Mouse (Mus musculus): ENCODE data around the gene Abcc4.

Gene Abcc4

DNA sequence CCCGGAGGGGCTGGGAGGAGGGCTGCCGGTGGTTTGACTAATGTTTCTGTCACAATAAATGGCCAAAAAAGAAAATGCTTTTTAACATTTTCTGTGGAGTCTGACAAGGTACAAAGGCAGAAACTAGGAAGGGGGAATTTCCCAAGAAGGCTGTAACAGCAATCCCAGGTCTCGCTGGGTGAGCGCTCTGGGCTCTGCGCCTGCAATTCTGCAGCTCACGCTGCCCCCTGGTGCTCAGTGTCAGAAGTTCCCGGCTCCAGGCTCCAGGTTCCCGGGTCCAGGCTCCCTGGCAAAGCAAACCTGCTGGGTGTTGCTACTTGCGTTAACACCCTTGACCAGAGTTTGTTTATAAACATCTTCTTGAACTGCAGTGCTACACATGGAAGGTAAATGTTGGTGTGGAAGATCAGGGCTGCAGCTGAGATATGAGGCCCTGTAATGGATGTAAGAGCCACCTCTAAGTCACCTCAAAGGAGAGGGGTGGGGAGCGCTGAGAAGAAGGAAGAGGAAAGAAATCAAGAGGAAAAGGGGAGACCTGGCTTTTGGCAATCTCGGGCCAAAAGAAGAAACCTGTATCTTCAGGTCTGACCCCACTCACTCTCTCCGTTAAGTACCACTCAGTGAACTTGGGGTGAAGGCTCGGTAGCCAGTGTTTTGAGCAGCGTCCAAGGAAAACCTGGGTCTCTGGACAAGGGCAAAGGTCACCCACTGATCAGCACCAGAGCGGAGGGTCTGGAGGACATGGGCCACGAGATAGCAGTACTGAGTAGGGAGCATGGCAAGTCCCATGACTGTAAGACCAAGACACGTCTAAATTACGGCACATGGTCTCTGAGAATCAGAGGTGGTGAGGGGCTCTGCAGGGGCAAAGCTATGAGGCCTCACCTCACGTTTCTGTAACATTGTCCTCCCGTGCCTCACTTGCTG is 114.3 kb downstream of the Abcc4 start:
- TF ChIP-seq POU5F1 (IDR thresholded peaks at IDR 0.05; ENCODE audit: borderline replicate concordance, low read length) (no peak), CTCF (conservative IDR thresholded peaks at IDR 0.05; ENCODE audit: low read length) (peak; percentile 64)
- Histone ChIP-seq H3K4me3 (replicated peaks; ENCODE audit: low read length) (no peak overlapping the region), H3K4me1 (replicated peaks; ENCODE audit: low read depth, low read length) (no peaks in the 10 kb centered on the region), H3K9me3 (ENCODE audit: low read length) (no peaks in the 10 kb centered on the region), H3K27me3 (ENCODE audit: insufficient read depth, low read length) (no peaks in the 10 kb centered on the region), H3K36me3 (ENCODE audit: insufficient read depth, low read length) (peaks cover 92% of the 10 kb centered on the region)

DNA sequence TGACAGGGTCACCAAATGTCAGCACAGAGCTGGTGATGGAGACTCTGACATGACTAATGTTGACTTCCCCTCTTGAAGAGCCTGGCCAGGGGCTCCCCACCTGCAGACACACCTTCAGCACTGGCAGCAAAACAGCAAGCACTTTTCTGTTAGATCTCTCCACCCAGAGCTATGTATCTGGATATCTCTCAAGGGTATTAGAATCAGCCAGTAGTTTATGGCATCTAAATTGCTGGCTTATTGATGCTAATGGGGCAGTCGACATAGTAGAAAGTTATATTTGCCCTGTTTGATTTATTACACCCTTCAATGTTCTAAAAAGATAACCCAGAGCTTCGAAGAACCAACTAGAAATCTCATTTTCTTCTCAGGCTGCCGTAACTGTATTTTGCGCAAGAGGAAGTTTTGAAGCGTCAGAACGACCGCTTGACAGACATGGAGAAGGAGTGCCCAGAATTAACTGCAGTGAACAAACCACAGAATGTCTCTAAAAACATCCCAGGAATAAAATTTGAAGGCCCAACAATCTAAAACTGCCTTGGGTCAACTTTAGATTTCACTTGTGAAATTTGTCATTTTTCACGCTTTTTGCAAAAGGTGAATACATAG is 123.6 kb downstream of the Abcc4 start:
- no peak for TF ChIP-seq POU5F1 (IDR thresholded peaks at IDR 0.05; ENCODE audit: borderline replicate concordance, low read length)
- TF ChIP-seq NANOG (IDR thresholded peaks at IDR 0.05; ENCODE audit: borderline replicate concordance, low read length): no peak
- no peak for TF ChIP-seq CTCF (conservative IDR thresholded peaks at IDR 0.05; ENCODE audit: low read length)
- H3K9me3 ChIP-seq (ENCODE audit: low read length): no peaks in the 10 kb centered on the region
- H3K4me1 ChIP-seq (replicated peaks; ENCODE audit: low read depth, low read length): no peaks in the 10 kb centered on the region
- no peak overlapping the region for H3K4me3 ChIP-seq (replicated peaks; ENCODE audit: low read length)
- H3K27me3 ChIP-seq (ENCODE audit: insufficient read depth, low read length): no peaks in the 10 kb centered on the region
- peaks cover 76% of the 10 kb centered on the region for H3K36me3 ChIP-seq (ENCODE audit: insufficient read depth, low read length)

DNA sequence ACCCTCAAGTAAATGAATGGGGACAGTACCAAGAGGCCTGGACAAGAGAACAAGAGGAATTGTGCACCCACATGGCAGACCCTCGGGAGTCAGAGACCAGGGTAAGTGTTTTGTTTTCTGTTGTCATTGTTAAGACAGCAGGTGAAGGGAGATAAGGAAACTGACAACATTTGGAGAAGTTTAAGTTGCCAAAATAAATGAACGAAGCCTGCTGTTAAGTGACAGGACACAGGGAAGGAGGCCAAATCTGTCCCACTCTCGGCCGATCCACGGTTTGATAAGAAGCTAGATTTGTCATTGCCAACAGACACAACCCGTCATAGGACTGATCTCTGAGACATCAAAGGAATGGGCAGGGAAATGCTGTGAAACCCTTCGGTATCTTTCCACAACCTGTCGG is 124.3 kb downstream of the Abcc4 start:
- TF ChIP-seq POU5F1 (IDR thresholded peaks at IDR 0.05; ENCODE audit: borderline replicate concordance, low read length) (no peak), CTCF (conservative IDR thresholded peaks at IDR 0.05; ENCODE audit: low read length) (no peak)
- H3K4me1 ChIP-seq (replicated peaks; ENCODE audit: low read depth, low read length): no peaks in the 10 kb centered on the region
- H3K27me3 ChIP-seq (ENCODE audit: insufficient read depth, low read length): no peaks in the 10 kb centered on the region

DNA sequence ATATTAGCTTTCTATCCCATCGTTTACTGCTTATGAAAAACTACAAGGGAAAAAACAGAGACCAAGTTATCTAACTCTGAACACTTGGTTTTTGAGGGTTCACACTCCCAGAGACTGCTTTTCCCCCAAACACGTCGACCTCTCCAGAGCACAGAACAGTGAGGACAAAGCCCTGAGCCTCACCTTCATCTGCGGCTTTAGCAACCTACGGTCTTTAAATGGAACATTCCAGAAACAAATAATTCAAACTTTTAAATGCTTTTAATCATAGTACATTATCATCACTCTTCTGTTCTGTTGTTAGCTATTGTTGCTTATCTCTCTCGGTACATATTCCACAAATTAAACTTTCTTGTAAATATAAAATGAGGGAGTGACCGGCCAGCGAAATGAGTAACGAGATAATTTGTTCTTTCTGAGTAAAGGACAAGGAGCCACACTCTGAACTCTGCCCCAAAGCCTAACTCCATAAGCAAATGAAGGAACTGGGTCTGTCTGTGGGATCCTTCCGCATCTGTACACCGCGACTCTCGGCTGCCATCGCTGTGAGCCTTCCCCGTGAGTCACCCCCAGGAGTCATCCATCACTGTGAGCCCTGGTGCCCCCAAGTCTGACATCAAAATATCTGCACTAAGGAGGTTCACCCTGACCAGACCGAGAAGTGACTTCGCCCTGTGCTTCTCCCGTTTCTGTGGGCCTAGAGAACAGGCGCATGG is 126.8 kb downstream of the Abcc4 start:
- no peak overlapping the region for H3K4me3 ChIP-seq (replicated peaks; ENCODE audit: low read length)

More for the DNA sequence above, 124.3 kb downstream of the Abcc4 start:
- Histone ChIP-seq H3K36me3 (ENCODE audit: insufficient read depth, low read length) (peaks cover 75% of the 10 kb centered on the region), H3K9me3 (ENCODE audit: low read length) (no peaks in the 10 kb centered on the region), H3K4me3 (replicated peaks; ENCODE audit: low read length) (no peak overlapping the region)

DNA sequence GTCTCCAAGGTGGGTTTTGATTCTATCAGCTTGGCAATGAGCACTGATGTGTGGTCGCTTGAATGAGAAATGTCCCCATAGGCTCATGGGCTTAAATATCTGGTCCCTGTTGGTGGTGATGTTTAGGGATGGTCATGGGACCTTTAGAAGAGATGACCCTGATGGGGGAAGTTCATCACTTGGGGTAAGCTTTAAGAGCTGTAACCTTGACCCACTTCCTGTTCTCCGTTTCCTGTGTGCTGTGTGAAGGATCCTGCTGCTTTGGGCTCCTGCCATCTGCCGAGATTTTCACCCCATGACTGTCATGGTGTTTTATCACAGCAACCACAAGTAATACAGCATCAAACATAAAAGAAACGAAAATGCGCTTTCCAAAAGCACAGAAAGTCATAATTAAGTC is 128.1 kb downstream of the Abcc4 start:
- Histone ChIP-seq H3K27me3 (ENCODE audit: insufficient read depth, low read length) (no peaks in the 10 kb centered on the region), H3K36me3 (ENCODE audit: insufficient read depth, low read length) (peaks cover 73% of the 10 kb centered on the region), H3K4me3 (replicated peaks; ENCODE audit: low read length) (no peak overlapping the region), H3K9me3 (ENCODE audit: low read length) (no peaks in the 10 kb centered on the region), H3K4me1 (replicated peaks; ENCODE audit: low read depth, low read length) (peaks cover 4% of the 10 kb centered on the region; the same call in 1 of the 2 replicates)
- TF ChIP-seq NANOG (IDR thresholded peaks at IDR 0.05; ENCODE audit: borderline replicate concordance, low read length) (no peak), POU5F1 (IDR thresholded peaks at IDR 0.05; ENCODE audit: borderline replicate concordance, low read length) (no peak), CTCF (conservative IDR thresholded peaks at IDR 0.05; ENCODE audit: low read length) (no peak)

More for the DNA sequence above, 126.8 kb downstream of the Abcc4 start:
- TF ChIP-seq POU5F1 (IDR thresholded peaks at IDR 0.05; ENCODE audit: borderline replicate concordance, low read length): no peak
- TF ChIP-seq CTCF (conservative IDR thresholded peaks at IDR 0.05; ENCODE audit: low read length): no peak
- TF ChIP-seq NANOG (IDR thresholded peaks at IDR 0.05; ENCODE audit: borderline replicate concordance, low read length): no peak
- no peaks in the 10 kb centered on the region for H3K4me1 ChIP-seq (replicated peaks; ENCODE audit: low read depth, low read length)
- H3K9me3 ChIP-seq (ENCODE audit: low read length): no peaks in the 10 kb centered on the region
- no peaks in the 10 kb centered on the region for H3K27me3 ChIP-seq (ENCODE audit: insufficient read depth, low read length)
- peaks cover 77% of the 10 kb centered on the region for H3K36me3 ChIP-seq (ENCODE audit: insufficient read depth, low read length)

DNA sequence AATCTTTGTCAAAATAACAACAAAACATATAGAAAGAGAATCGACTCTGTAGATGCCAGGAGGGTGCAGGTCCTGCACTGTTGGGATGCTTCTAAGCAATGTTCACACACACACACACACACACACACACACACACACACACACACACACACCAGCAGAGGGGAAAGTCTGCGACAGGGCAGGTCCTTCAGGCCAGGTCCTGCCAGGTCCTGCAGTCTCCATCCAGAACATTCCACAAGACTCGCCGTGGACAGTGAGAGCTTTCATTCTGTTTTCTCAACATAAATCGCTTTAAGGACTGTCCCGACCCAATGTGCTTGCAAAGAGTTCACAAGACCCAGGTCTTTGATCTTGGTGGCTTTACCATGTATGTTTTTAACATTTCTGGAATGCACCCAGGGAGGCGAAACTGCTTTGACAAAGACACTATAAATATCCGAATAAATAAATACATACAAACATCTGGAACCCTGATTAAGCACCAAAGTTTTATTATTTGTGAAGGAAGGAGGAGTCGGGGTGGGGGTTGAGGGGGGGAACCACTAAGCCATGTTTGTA is 133.3 kb downstream of the Abcc4 start:
- Histone ChIP-seq H3K4me3 (replicated peaks; ENCODE audit: low read length) (no peak overlapping the region), H3K36me3 (ENCODE audit: insufficient read depth, low read length) (peaks cover 66% of the 10 kb centered on the region), H3K27me3 (ENCODE audit: insufficient read depth, low read length) (no peaks in the 10 kb centered on the region), H3K9me3 (ENCODE audit: low read length) (no peaks in the 10 kb centered on the region), H3K4me1 (replicated peaks; ENCODE audit: low read depth, low read length) (peaks cover 11% of the 10 kb centered on the region)
- TF ChIP-seq NANOG (IDR thresholded peaks at IDR 0.05; ENCODE audit: borderline replicate concordance, low read length) (no peak), CTCF (conservative IDR thresholded peaks at IDR 0.05; ENCODE audit: low read length) (no peak), POU5F1 (IDR thresholded peaks at IDR 0.05; ENCODE audit: borderline replicate concordance, low read length) (no peak)

DNA sequence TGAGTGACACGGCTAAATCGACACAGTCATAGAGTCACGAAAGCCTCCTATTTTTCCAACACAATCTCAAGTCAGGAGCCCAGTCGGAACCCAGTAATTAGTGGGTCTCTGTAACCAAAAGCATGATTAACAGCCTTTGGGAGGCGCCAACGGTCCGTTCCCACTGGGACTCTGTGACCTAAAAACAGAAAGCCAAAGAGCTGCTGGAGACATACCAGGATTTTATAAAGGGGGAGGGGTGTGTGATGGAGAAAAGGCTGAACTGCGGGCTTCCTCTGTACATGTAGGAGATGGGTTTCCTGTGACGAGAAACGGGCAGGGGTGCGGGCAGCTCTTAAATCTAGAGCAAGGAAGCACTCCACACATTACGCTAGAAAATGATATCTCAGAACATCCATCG is 136.4 kb downstream of the Abcc4 start:
- Histone ChIP-seq H3K9me3 (ENCODE audit: low read length) (no peaks in the 10 kb centered on the region), H3K4me1 (replicated peaks; ENCODE audit: low read depth, low read length) (peaks cover 34% of the 10 kb centered on the region), H3K27me3 (ENCODE audit: insufficient read depth, low read length) (no peaks in the 10 kb centered on the region), H3K36me3 (ENCODE audit: insufficient read depth, low read length) (peaks cover 47% of the 10 kb centered on the region), H3K4me3 (replicated peaks; ENCODE audit: low read length) (no peak overlapping the region)
- TF ChIP-seq POU5F1 (IDR thresholded peaks at IDR 0.05; ENCODE audit: borderline replicate concordance, low read length): no peak
- TF ChIP-seq CTCF (conservative IDR thresholded peaks at IDR 0.05; ENCODE audit: low read length): no peak
- no peak for TF ChIP-seq NANOG (IDR thresholded peaks at IDR 0.05; ENCODE audit: borderline replicate concordance, low read length)

DNA sequence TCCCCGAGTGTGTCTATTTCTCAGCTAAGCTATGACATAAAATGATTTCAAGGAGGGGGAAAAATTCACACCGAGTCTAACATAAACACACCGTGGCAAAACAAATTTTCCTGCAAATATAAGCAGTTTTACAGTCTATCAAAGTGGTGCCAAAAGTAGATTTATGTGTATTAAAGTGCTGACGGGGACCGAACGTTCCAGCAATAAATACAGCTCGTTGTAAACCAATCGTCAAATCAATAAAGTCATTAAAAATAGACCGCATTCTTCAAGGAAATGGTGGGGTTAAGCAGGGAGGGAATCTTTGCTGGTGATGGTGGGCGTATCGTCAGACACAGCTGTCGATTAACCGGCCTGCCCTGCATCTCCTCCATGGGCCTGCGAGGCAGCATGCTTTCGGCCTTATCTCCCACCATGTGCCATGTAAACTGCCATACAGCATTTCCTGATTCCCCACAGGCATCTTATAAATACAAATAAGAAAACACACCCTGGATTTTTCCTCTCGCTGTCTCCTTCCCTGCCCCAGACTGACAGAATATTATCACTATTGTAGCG is 137.8 kb downstream of the Abcc4 start:
- Histone ChIP-seq H3K9me3 (ENCODE audit: low read length) (no peaks in the 10 kb centered on the region), H3K4me1 (replicated peaks; ENCODE audit: low read depth, low read length) (peaks cover 33% of the 10 kb centered on the region), H3K4me3 (replicated peaks; ENCODE audit: low read length) (no peak overlapping the region), H3K36me3 (ENCODE audit: insufficient read depth, low read length) (peaks cover 40% of the 10 kb centered on the region), H3K27me3 (ENCODE audit: insufficient read depth, low read length) (no peaks in the 10 kb centered on the region)
- TF ChIP-seq NANOG (IDR thresholded peaks at IDR 0.05; ENCODE audit: borderline replicate concordance, low read length) (no peak), CTCF (conservative IDR thresholded peaks at IDR 0.05; ENCODE audit: low read length) (no peak), POU5F1 (IDR thresholded peaks at IDR 0.05; ENCODE audit: borderline replicate concordance, low read length) (no peak)

Measured in E14TG2a.4 (cell line).